Mouse (Mus musculus) liver, postnatal 0 days (tissue): ENCODE data around the gene Lrrc8c. TPM values are rescaled to one million over a fixed set of nuclear protein-coding genes. Genes with fewer than 3 reads are reported as not detected.

Experiments used
- ATAC-seq: fragments of 200-750 bp; cut with Nextera tagmentation; 2 replicates; pipeline ENCODE4 v1.8.0; 2017; ENCODE audit warnings: mild to moderate bottlenecking, moderate library complexity
- DNase-seq: peaks from one replicate; pipeline ENCODE4 v3.0.0-alpha.2; 2016
- H3K27ac ChIP-seq: fragments of 300-500 bp; sonication (generic); 2 replicates; pipeline ENCODE4 v1.5.1; 2014; ENCODE audit warnings: antibody characterized with exemption, moderate library complexity, mild to moderate bottlenecking, low read depth
- H3K27me3 ChIP-seq: fragments of 300-500 bp; sonication (generic); 2 replicates; pipeline ENCODE4 v1.6.1; 2014; ENCODE audit warnings: low read length, control low read depth, mixed read lengths; ENCODE audit not compliant: insufficient read depth
- H3K36me3 ChIP-seq: fragments of 300-500 bp; sonication (generic); replicated peaks from 2 replicates; pipeline ENCODE4 v1.6.1; 2014; ENCODE audit warnings: mild to moderate bottlenecking, control low read depth, low read length, moderate library complexity, mixed read lengths; ENCODE audit not compliant: insufficient read depth
- H3K4me1 ChIP-seq: fragments of 300-500 bp; sonication (generic); 2 replicates; pipeline ENCODE4 v1.6.1; 2014; ENCODE audit warnings: antibody characterized with exemption, mild to moderate bottlenecking, control low read depth; ENCODE audit not compliant: insufficient read depth
- H3K4me2 ChIP-seq: fragments of 300-500 bp; sonication (generic); 2 replicates; pipeline ENCODE4 v1.6.1; 2014; ENCODE audit warnings: low read depth, mild to moderate bottlenecking, low read length, moderate library complexity, mixed read lengths
- H3K4me3 ChIP-seq: fragments of 300-500 bp; sonication (generic); 2 replicates; pipeline ENCODE4 v1.5.1; 2014; ENCODE audit warnings: low read depth, low read length
- H3K9ac ChIP-seq: fragments of 300-500 bp; sonication (generic); replicated peaks from 2 replicates; pipeline ENCODE4 v1.6.1; 2014; ENCODE audit warnings: mild to moderate bottlenecking, moderate library complexity
- H3K9me3 ChIP-seq: fragments of 300-500 bp; sonication (generic); 2 replicates; pipeline ENCODE4 v1.6.1; 2016; ENCODE audit warnings: mild to moderate bottlenecking, control low read depth, low read length, mixed read lengths
- CTCF ChIP-seq: sonication (generic); IDR thresholded peaks from 2 replicates; pipeline ENCODE4 v1.5.1; 2016; ENCODE audit warnings: antibody characterized with exemption, low read depth
- EP300 ChIP-seq: IDR thresholded peaks from 2 replicates; pipeline ENCODE4 v1.6.1; 2016; ENCODE audit warnings: antibody characterized with exemption, low read depth, mild to moderate bottlenecking
- WGBS: fragments of 180-500 bp; shearing (Covaris S2); extraction: QIAGEN DNeasy Blood & Tissue Kit; methylation state at CpG from one replicate; pipeline ENCODE4 v1.1.7; 2014; ENCODE audit not compliant: insufficient replicate concordance; 5-methylcytosine and 5-hydroxymethylcytosine counted together
- polyA plus RNA-seq: library from polyadenylated mRNA; unstranded; fragments of >200 nt; fragmentation: Nextera tagmentation; extraction: Ambion mirVana; gene quantifications from 2 replicates; pipeline ENCODE4 v1.2.1, GENCODE M21; 2015

Lrrc8c gene
- polyA plus RNA-seq, 1 experiment from 2014 or later = 9.8 TPM

DNA sequence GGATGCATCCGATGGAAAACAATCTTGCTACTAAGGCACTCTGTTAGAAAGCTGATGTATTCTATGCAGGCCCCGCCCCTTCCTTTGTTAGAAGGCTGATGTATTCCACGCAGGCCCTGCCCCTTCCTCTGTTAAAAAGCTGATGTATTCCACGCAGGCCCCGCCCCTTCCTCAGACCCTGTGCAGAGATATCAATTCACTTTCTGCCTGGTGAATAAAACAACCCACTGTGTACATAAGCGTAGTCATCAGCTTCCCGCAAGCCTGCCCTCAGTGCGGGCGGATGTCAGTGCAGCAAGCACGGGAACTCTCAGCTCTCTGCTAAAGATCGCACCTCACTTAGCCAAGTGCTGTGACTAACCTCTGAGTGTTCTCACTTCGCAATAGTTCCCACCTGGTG lies 90.5 kb downstream of the Lrrc8c start:
- Histone ChIP-seq H3K4me2 (no peak overlapping the region), H3K27me3 (no peaks in the 10 kb centered on the region), H3K27ac (no peak overlapping the region), H3K4me1 (no peaks in the 10 kb centered on the region), H3K4me3 (no peak overlapping the region), H3K9ac (no peak overlapping the region), H3K9me3 (no peaks in the 10 kb centered on the region), H3K36me3 (peaks cover 21% of the 10 kb centered on the region)
- peak; percentile 38; the same call in 1 of the 2 replicates for ATAC-seq
- TF ChIP-seq CTCF (no peak), EP300 (no peak)
- no peak for DNase-seq
- 72% methylated on average over 12 of the region's 12 CpGs for WGBS

DNA sequence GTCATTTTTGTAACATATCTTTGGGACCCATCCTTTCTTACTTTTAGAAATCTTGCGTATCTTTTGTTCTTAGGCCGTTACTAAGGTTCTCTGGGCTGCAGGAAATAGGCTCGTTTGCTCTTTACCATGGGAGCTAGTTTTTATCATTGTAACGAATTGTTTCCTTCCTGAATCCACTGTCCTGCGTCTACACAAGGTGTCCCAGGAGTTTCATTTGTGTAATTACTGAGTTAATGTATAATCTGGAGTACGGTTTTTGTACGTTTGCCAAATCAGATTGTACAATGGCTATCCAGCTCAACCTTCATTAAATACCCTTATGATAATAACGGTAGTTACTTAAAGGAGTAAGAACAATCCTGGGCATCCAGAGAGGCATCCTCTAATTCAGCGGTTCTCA lies 93.8 kb downstream of the Lrrc8c start:
- ATAC-seq (no peak), DNase-seq (no peak)
- Histone ChIP-seq H3K4me1 (no peaks in the 10 kb centered on the region), H3K36me3 (peaks cover 3% of the 10 kb centered on the region), H3K9ac (no peak overlapping the region), H3K27me3 (no peaks in the 10 kb centered on the region), H3K4me2 (no peak overlapping the region), H3K9me3 (no peaks in the 10 kb centered on the region), H3K4me3 (no peak overlapping the region), H3K27ac (no peak overlapping the region)
- no peak for TF ChIP-seq CTCF
- TF ChIP-seq EP300 = no peak
- WGBS = 38% methylated on average over 9 of the region's 9 CpGs

DNA sequence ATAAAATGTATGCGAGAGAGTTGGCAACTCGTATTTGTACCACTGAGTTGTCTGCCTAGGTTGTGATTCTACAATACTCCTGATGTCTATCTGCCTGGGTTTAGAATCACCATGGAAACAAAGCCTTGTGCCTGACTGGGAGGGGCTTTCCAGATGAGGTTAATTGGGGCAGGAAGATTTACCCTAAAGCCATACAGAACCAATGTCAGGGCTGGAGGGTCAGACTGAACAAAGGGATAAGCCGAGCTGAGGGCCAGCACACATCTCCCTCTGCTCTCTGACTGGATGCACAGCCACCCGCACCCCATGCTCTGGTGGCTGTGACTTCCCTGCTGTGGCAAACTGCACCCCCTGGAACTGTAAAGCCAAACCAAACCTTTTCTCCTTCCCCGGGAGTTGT lies 94.8 kb downstream of the Lrrc8c start:
- TF ChIP-seq EP300 = no peak
- TF ChIP-seq CTCF = no peak
- Histone ChIP-seq H3K27me3 (no peaks in the 10 kb centered on the region), H3K4me3 (no peak overlapping the region), H3K9ac (no peak overlapping the region), H3K4me2 (no peak overlapping the region), H3K27ac (no peak overlapping the region), H3K9me3 (no peaks in the 10 kb centered on the region), H3K36me3 (peaks cover 3% of the 10 kb centered on the region), H3K4me1 (no peaks in the 10 kb centered on the region)
- DNase-seq = no peak
- ATAC-seq = no peak
- 66% methylated on average over 5 of the region's 5 CpGs for WGBS

DNA sequence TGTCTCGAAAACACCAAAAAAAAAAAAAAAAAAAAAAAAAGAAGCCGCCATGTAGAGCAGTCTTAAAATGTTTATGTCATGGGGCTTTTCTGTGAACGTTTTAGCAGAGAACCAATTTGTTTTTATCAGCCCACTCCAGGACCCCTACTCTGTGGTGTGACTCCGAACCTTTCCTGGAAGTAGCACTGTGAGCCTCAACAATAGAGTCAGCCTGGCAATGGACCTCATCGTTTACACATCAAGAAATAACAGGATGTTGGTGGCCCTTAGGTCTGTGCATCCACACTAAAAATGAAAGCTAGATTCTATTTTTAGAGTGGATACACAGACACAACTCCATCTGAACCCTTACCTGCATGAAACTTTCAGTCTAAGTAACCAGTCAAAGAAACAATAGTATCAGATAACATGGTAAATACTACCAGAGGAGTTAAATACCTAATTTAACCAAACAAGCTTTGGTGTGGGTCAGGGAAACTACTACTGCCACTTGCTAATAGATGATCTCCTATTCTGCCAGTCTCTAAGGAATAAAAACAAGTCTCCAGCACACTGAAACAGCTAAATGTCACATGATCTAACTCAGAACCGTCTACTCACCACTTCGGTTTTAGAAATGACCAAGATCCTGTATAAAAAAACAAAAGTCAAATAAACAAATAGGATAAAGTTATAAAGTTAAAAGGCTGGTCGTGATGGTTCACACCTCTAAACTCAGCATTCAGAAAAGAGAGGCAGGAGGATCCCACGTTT lies 95.7 kb downstream of the Lrrc8c start:
- Histone ChIP-seq H3K9me3 (no peaks in the 10 kb centered on the region), H3K4me2 (no peak overlapping the region), H3K9ac (no peak overlapping the region), H3K36me3 (no peaks in the 10 kb centered on the region; the same call in 1 of the 2 replicates), H3K27ac (0 out of 2 replicates have a peak overlapping the region, but pooled peaks have one; percentile 4), H3K27me3 (no peaks in the 10 kb centered on the region), H3K4me3 (no peak overlapping the region), H3K4me1 (no peaks in the 10 kb centered on the region)
- TF ChIP-seq CTCF (no peak), EP300 (no peak)
- 52% methylated on average over 9 of the region's 9 CpGs for WGBS
- DNase-seq (no peak), ATAC-seq (no peak)

DNA sequence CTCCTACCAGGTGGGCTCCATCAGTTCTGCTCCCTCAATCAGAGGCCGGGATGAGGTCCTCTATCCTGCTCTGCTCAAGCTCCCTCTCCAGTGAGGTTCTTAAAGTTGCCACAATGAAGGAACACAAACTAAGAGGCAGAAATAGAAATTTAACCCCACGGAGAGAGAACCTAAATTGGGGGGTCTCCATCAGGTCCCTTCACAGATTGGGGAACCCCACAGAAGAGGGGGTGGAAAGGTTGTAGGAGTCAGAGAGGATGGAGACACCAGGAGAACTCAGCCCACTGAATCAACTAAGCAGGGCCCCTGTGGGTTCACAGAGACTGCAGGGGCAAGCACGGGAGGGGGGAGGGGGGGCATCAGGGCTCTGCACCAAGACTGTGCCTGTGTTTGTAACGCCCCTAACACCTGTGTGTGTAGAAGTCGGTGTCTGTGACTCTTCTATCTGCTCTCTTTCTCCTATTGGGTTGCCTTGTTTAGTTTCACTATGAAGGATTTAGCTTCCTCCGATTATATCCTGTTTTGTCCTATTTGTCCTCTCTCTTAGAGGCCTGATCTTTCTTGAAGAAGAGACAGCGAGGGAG lies 96.8 kb downstream of the Lrrc8c start:
- Histone ChIP-seq H3K4me3 (no peak overlapping the region), H3K4me2 (no peak overlapping the region), H3K9ac (no peak overlapping the region), H3K27me3 (no peaks in the 10 kb centered on the region), H3K36me3 (no peaks in the 10 kb centered on the region; the same call in 1 of the 2 replicates), H3K27ac (no peak overlapping the region), H3K9me3 (no peaks in the 10 kb centered on the region), H3K4me1 (0 out of 2 replicates have a peak, but pooled peaks cover 2% of the 10 kb centered on the region)
- TF ChIP-seq CTCF (no peak), EP300 (no peak)
- no peak for DNase-seq
- 54% methylated on average over 7 of the region's 7 CpGs for WGBS
- no peak; the same call in 1 of the 2 replicates for ATAC-seq

DNA sequence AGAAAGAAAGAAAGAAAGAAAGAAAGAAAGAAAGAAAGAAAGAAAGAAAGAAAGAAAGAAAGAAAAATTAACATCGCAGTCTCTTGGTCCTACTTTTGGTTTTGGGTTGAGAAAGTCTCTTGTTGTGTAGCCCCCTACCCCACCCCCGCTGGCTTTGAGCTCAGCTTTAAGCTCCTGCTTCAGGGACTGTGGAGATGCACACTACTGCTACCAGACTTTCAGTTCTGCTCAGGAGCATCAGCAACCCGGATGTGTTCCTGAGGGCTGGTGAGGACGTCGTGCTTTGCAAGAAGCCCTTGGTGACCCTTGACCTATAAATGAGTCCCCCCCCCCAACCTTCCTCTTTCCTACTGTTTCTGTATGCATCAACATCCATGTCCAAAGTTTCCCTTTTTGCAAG lies 97.3 kb downstream of the Lrrc8c start:
- Histone ChIP-seq H3K9ac (no peak overlapping the region), H3K4me3 (no peak overlapping the region), H3K4me1 (0 out of 2 replicates have a peak, but pooled peaks cover 2% of the 10 kb centered on the region), H3K36me3 (no peaks in the 10 kb centered on the region), H3K9me3 (no peaks in the 10 kb centered on the region), H3K27me3 (no peaks in the 10 kb centered on the region), H3K27ac (no peak overlapping the region), H3K4me2 (no peak overlapping the region)
- no peak for TF ChIP-seq EP300
- no peak for TF ChIP-seq CTCF
- ATAC-seq (no peak), DNase-seq (no peak)
- WGBS = 60% methylated on average over 5 of the region's 5 CpGs
